Mouse (Mus musculus) heart, postnatal 36 days (tissue): ENCODE measurements at regions not wholly inside any gene's neighbourhood (a gene's known extent, or its start where the extent isn't known, plus 50 kb on each side); places are given as distances from the start of the nearest gene placed in this dataset.

Source experiments
- DNase-seq, 2 experiments: peaks; one replicate each; pipeline ENCODE4 v3.0.0; 2021 to 2022
- intact Hi-C: fragments of 180-260 bp; cut with DNase I; formaldehyde crosslinking; loops from one replicate; pipeline ENCODE4 v1.15.1; 2025
- microRNA-seq, 2 experiments: library from miRNA; unstranded; fragments of <30 nt; microRNA quantifications; one replicate each; pipeline ENCODE4 v1.2.0; 2021; ENCODE audit warnings: borderline number of aligned reads in 2 of 2

- intact Hi-C loops = no loop called here
- no peak for DNase-seq
These were observed 57.8 kb upstream of the Cfap46 start for GRCm38 (mm10) chr7:139741246-139741903.

GRCm38 (mm10) chr7:139746803-139747202 is 63.2 kb upstream of the Cfap46 start:
- intact Hi-C loops = loop anchor here (5.0 kb wide), 1 partner anchor 45 kb away; no protein-coding TSS in a partner anchor
- DNase-seq = no peak

GRCm38 (mm10) chr7:139747290-139748067 is 63.9 kb upstream of the Cfap46 start:
- DNase-seq = no peak
- intact Hi-C loops = loop anchor here (5.0 kb wide), 1 partner anchor 45 kb away; no protein-coding TSS in a partner anchor

- no peak for DNase-seq
- intact Hi-C loops = no loop called here
These were observed 71.4 kb upstream of the Cfap46 start for GRCm38 (mm10) chr7:139755004-139755403.

- no peak for DNase-seq
- intact Hi-C loops = no loop called here
These were observed 71.5 kb upstream of the Adgra1 start for GRCm38 (mm10) chr7:139762522-139762921.

- DNase-seq = no peak
- intact Hi-C loops = no loop called here
These were observed 70.7 kb upstream of the Adgra1 start for GRCm38 (mm10) chr7:139763241-139763640.

GRCm38 (mm10) chr7:139766296-139766695 is 67.7 kb upstream of the Adgra1 start:
- intact Hi-C loops = no loop called here
- no peak for DNase-seq

- intact Hi-C loops = no loop called here
- DNase-seq = no peak
These were observed 64.8 kb upstream of the Adgra1 start for GRCm38 (mm10) chr7:139769167-139769566.

GRCm38 (mm10) chr7:139777243-139777642 is 56.7 kb upstream of the Adgra1 start:
- intact Hi-C loops = no loop called here
- no peak for DNase-seq

- no peak for DNase-seq
These were observed 54.1 kb upstream of the Adgra1 start for GRCm38 (mm10) chr7:139779876-139780275.

GRCm38 (mm10) chr7:139781513-139781912 is 52.5 kb upstream of the Adgra1 start:
- intact Hi-C loops = no loop called here
- no peak for DNase-seq

More at GRCm38 (mm10) chr7:139779876-139780275, 54.1 kb upstream of the Adgra1 start:
- intact Hi-C loops = no loop called here

Small RNAs in the stretch of these regions (microRNA-seq; reads per million reads assigned to microRNA genes)
- 0 reads per million in 2 experiments for gene Mir6401
